Comparison of ENCODE assay signal across 38 mouse cellular contexts in the genomic region with DNA sequence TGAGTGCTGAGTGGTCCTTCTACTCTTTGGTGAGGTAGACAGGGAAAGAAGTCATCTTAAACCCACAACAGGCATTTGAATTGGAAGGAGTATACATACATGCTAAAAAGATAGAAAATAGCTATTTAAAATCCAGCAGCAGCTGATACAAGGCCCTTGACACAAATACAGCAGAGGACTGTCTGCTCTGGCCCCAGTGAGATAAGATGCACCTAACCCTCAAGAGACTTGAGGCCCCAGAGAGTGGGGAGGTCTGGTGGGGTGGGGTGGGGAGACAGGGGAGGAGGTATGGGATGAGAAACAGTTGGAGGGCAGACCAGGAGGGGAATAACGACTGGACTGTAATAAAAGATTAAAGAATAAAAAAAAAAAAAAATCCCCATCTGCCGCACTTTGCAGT. TPM values are rescaled to one million over a fixed set of nuclear protein-coding genes. Genes with fewer than 3 reads are reported as not detected.
"Had no signal": no experiment of that assay in that cellular context is flagged by ENCODE, and none has a peak within 500 bp of the region (broad histone marks: within the 10 kb centered on the region; RNA-seq: fewer than 3 reads in every experiment).

No protein-coding gene starts in this region.

- H3K9me3 ChIP-seq: heart, embryonic 10.5 days; heart, embryonic 12.5 days; hindbrain, embryonic 13.5 days; hindbrain, embryonic 15.5 days; kidney, embryonic 15.5 days; limb, embryonic 13.5 days; limb, embryonic 15.5 days had no signal

- H3K4me3 ChIP-seq: heart, embryonic 10.5 days; heart, embryonic 12.5 days; hindbrain, embryonic 13.5 days; hindbrain, embryonic 15.5 days; kidney, embryonic 15.5 days; left cerebral cortex, adult 2 months; limb, embryonic 13.5 days; limb, embryonic 15.5 days had no signal

- H3K4me1 ChIP-seq: heart, embryonic 10.5 days; heart, embryonic 12.5 days; hindbrain, embryonic 13.5 days; hindbrain, embryonic 15.5 days; kidney, embryonic 15.5 days; limb, embryonic 13.5 days; limb, embryonic 15.5 days had no signal

- H3K27ac ChIP-seq: heart, embryonic 10.5 days; hindbrain, embryonic 13.5 days; hindbrain, embryonic 15.5 days; hindbrain, postnatal 0 days; kidney, embryonic 15.5 days; kidney, postnatal 0 days; left cerebral cortex, adult 2 months; limb, embryonic 13.5 days; limb, embryonic 15.5 days had no signal

- ATAC-seq: forebrain, postnatal 0 days; hindbrain, postnatal 0 days; intestine, embryonic 16.5 days had no signal

- H3K9ac ChIP-seq: forebrain, postnatal 0 days; heart, embryonic 12.5 days; hindbrain, embryonic 13.5 days; hindbrain, embryonic 15.5 days; kidney, embryonic 15.5 days; limb, embryonic 13.5 days; limb, embryonic 15.5 days had no signal

- H3K4me2 ChIP-seq: heart, embryonic 12.5 days; hindbrain, embryonic 13.5 days; hindbrain, embryonic 15.5 days; kidney, embryonic 15.5 days; limb, embryonic 13.5 days; limb, embryonic 15.5 days had no signal

- H3K36me3 ChIP-seq: heart, embryonic 10.5 days; heart, embryonic 12.5 days; hindbrain, embryonic 13.5 days; hindbrain, embryonic 15.5 days; kidney, embryonic 15.5 days; limb, embryonic 13.5 days; limb, embryonic 15.5 days had no signal

- DNase-seq: forebrain, postnatal 0 days; gastrocnemius, postnatal 14 days; gastrocnemius, postnatal 36 days; heart, adult 18-20 months; heart, postnatal 10 days; heart, postnatal 36 days; kidney, adult 11 months; kidney, adult 2 months; kidney, adult 9 months; kidney, postnatal 14 days; kidney, postnatal 36 days; layer of hippocampus, adult 9-11 months; left cerebral cortex, postnatal 4 days had no signal

- H3K27me3 ChIP-seq: heart, embryonic 12.5 days; hindbrain, embryonic 13.5 days; hindbrain, embryonic 15.5 days; kidney, embryonic 15.5 days; limb, embryonic 13.5 days; limb, embryonic 15.5 days had no signal

RNA-seq across cellular contexts. Expression of gene Retnlg, which starts 4.7 kb away (rescaled TPM):
- total RNA-seq: forebrain, postnatal 0 days; gastrocnemius, adult 18-20 months; gastrocnemius, adult 8-10 months; gastrocnemius, postnatal 14 days; gastrocnemius, postnatal 36 days; heart, adult 18-20 months; hindbrain, postnatal 0 days; layer of hippocampus, adult 18-20 months; layer of hippocampus, adult 8-10 months; layer of hippocampus, postnatal 14 days; left cerebral cortex, postnatal 14 days; left cerebral cortex, postnatal 4 days had no signal
- polyA plus RNA-seq: heart, embryonic 10.5 days; heart, embryonic 12.5 days; heart, embryonic 14.5 days; hindbrain, embryonic 11.5 days; intestine, embryonic 14.5 days; limb, embryonic 11.5 days; limb, embryonic 13.5 days had no signal

RNA-seq across cellular contexts. Expression of gene Retnla, which starts 25.3 kb away (rescaled TPM):
- total RNA-seq: forebrain, postnatal 0 days; hematopoietic stem cell, adult 5-6 weeks; hindbrain, postnatal 0 days; layer of hippocampus, adult 18-20 months; layer of hippocampus, adult 8-10 months; left cerebral cortex, adult 2 months; left cerebral cortex, postnatal 4 days had no signal
- polyA plus RNA-seq: heart, embryonic 10.5 days; heart, embryonic 12.5 days; heart, embryonic 14.5 days; hindbrain, embryonic 11.5 days; hindbrain, embryonic 13.5 days; hindbrain, embryonic 15.5 days; hindbrain, postnatal 0 days; intestine, embryonic 14.5 days; intestine, embryonic 16.5 days; kidney, embryonic 15.5 days; kidney, postnatal 0 days; limb, embryonic 11.5 days; limb, embryonic 13.5 days; limb, embryonic 15.5 days had no signal

RNA-seq across cellular contexts. Expression of gene Retnlb, which starts 51.0 kb away (rescaled TPM):
- total RNA-seq: forebrain, postnatal 0 days; gastrocnemius, adult 18-20 months; gastrocnemius, adult 8-10 months; gastrocnemius, postnatal 14 days; gastrocnemius, postnatal 36 days; heart, adult 18-20 months; heart, adult 8-10 months; heart, postnatal 10 days; heart, postnatal 36 days; hematopoietic stem cell, adult 5-6 weeks; hindbrain, postnatal 0 days; layer of hippocampus, adult 18-20 months; layer of hippocampus, adult 8-10 months; layer of hippocampus, postnatal 14 days; left cerebral cortex, adult 2 months; left cerebral cortex, postnatal 14 days; left cerebral cortex, postnatal 4 days had no signal
- polyA plus RNA-seq: forebrain, postnatal 0 days; gonadal fat pad, adult 2 months; heart, embryonic 10.5 days; heart, embryonic 12.5 days; heart, embryonic 14.5 days; heart, embryonic 16.5 days; hindbrain, embryonic 11.5 days; hindbrain, embryonic 13.5 days; hindbrain, embryonic 15.5 days; hindbrain, postnatal 0 days; intestine, embryonic 14.5 days; intestine, embryonic 16.5 days; kidney, adult 2 months; kidney, embryonic 15.5 days; kidney, postnatal 0 days; limb, embryonic 11.5 days; limb, embryonic 13.5 days; limb, embryonic 15.5 days had no signal
